Mouse (Mus musculus) G1E (cell line): ENCODE results near the gene Atoh1.

Experiments
- CTCF ChIP-seq: IDR thresholded peaks from 2 replicates; pipeline ENCODE4 v1.5.1; 2012; ENCODE audit warnings: low read depth, low read length, inconsistent platforms, mixed read lengths
- GATA1 ChIP-seq: IDR thresholded peaks from 2 replicates; pipeline ENCODE4 v1.6.1; 2012; ENCODE audit warnings: borderline replicate concordance, low read length, inconsistent platforms, mixed read lengths

- TF ChIP-seq CTCF (no peak), GATA1 (no peak)
Observed at GRCm38 (mm10) chr6:64683974-64684373, 45.0 kb upstream of the Atoh1 start.
